Mouse (Mus musculus): Measurements from ENCODE around the gene Clec3b.

Gene Clec3b

GRCm38 (mm10) chr9:123150241-123151020, at the start of gene Clec3b:
TSS of gene Clec3b (plus strand) at chr9:123150946.
- DNase-seq (ENCODE audit: low spot score in 2 of 2): peak in 1 of 2 experiments; percentile 39

DNA sequence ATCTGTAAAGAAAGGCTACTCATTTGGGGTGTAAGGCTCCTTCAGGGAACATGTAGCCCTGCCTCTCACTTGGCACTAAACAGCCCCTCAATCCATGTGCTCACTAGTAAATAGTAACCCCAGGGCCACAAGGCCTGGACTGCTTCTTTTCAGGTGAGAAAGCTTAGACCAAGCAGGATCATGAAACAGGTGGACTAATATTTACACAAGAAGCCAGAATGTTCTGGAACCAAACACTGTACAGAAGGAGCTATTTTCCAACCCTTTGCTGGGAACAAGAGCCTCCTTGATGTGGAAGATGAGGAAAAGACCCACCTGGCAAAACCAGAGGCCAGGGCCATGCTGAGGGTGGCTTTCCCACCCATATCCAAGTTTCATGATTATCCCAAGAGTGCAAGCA, 47.3 kb upstream of the Clec3b start:
- no peak for DNase-seq (ENCODE audit: low spot score in 2 of 2)

- DNase-seq (ENCODE audit: low spot score in 2 of 2): no peak
Observed at GRCm38 (mm10) chr9:123104362-123104761, 46.4 kb upstream of the Clec3b start.

DNA sequence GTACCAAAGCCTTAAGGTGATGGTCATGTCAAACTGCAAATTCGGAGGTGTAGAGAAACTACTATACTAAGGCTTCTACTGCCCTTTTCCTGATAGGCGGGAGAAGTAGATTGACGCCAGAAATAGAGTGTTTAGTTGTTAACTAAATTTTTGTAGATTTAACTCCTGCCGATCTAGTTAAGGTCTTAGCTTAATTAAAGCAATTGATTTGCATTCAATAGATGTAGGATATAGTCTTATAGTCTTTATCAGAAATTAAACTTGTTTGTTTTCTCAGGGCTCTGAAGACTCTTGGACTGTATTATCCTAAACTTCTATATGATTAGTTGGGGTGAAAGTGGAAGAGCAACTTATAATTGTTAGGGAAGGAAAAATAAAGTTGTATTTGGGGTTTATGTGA, 43.6 kb upstream of the Clec3b start:
- DNase-seq (ENCODE audit: low spot score in 2 of 2): no peak

DNA sequence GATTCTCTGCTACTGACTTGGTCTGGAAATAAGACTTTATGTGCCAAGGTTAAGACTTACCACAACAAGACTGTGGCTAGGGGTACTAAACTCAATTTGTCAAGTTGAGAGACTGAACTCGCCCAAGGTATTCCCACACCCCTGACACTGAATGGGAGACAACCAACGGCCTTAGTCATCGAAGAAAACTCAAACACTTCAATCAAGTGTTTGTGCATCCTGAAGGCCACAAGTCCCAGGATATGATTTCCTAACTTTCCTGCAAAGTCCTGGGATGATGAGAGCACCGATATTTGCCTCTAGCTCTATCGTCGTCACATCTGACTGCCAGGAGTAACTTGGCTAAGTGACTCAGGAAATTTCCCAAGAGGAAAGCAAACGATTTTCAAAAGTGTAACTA, 41.6 kb upstream of the Clec3b start:
- DNase-seq (ENCODE audit: low spot score in 2 of 2): no peak

- DNase-seq (ENCODE audit: low spot score in 2 of 2): no peak
Observed at GRCm38 (mm10) chr9:123111751-123112221, 39.0 kb upstream of the Clec3b start.

DNA sequence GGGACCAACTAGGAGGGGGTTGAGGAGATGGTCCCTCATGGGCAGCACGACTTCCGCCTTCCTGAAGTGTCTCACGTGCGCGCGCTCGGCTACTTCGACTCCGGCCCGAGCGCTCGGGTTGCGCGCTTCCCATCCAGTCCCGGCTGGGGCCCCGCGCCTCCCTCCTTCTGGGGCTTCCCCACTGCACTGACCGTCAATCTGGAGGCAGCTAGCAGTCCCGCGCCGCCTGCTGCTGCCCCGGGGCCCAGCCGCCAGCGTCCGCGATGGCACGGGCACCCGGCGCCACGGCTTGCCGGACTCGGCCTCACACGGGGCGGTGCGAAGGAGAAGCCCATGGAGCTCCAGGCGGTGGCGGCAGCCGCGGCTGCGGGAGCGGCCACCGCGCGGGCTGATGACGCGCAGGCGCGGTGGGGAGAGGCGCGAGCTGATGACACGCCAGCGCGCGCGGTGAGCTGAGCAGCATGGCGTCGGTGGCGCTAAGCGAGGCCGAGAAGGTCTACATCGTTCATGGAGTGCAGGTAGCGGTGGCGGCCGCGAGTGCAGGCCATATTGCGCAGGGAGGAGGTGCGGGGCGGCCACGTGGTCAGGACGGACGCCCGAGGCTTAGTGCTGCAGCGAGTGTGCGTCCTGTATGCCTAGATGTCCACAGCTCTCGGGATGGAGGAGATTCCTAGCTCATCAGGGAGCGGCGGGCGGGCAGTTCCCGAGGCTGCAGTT, 37.8 kb upstream of the Clec3b start, which contains the start of the genes Zdhhc3 and Exosc7:
TSS of gene Zdhhc3 (minus strand) at position 401 of the 717 bp plus-strand sequence.
TSS of gene Exosc7 (plus strand) at position 411 of the 717 bp plus-strand sequence.
- peak; percentile 68 to 90 for DNase-seq (ENCODE audit: low spot score in 2 of 2)

- no peak for DNase-seq (ENCODE audit: low spot score in 2 of 2)
Observed at GRCm38 (mm10) chr9:123113931-123114330, 36.8 kb upstream of the Clec3b start.

- DNase-seq (ENCODE audit: low spot score in 2 of 2): no peak
Observed at GRCm38 (mm10) chr9:123115566-123115965, 35.2 kb upstream of the Clec3b start.

- no peak for DNase-seq (ENCODE audit: low spot score in 2 of 2)
Observed at GRCm38 (mm10) chr9:123123017-123123416, 27.7 kb upstream of the Clec3b start.

GRCm38 (mm10) chr9:123123571-123124412, 27.0 kb upstream of the Clec3b start:
- no peak for DNase-seq (ENCODE audit: low spot score in 2 of 2)

DNA sequence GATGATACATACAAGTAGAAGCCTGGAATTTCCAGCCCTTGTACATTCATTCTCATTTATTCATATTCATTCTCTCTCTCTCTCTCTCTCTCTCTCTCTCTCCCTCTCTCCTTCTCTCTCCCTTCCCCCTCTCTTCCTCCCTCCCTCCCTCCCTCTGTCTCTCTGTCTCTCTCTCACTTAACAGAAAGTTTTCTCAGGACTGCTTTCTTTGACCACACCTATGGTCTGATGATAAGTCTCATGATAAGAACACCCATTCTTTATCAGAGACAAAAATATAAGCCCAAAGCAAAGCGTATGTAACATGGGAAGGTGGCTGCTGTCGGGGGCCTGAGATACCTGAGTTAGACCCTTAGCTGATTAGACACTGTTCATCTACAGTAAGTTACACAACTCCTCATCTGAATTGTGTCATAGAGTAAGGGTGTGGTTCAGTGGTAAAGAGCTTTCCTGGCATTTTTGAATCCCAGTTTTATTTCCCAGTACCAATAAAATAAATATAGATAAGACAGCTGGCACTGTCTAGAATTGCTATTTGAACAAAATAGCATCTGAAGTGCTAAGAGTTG, 26.2 kb upstream of the Clec3b start:
- no peak for DNase-seq (ENCODE audit: low spot score in 2 of 2)

DNA sequence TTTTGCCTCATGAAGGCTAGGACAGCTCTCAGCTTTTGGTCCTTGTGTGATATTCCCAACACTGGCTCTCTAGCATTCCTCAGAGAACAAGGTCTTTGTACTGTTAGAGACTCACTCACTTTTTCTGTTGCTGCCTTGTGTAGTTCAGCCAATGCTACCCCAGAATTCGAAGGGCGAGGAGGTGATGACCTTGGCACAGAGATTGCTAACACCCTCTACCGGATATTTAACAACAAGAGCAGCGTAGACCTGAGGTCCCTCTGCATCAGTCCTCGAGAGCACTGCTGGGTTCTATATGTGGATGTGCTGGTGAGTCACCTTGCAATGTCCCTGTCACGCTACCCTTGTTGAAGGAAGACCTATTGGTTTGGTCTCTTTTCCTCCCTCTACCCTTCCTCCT, 23.1 kb upstream of the Clec3b start:
- DNase-seq (ENCODE audit: low spot score in 2 of 2): no peak

- DNase-seq (ENCODE audit: low spot score in 2 of 2): no peak
Observed at GRCm38 (mm10) chr9:123132994-123133393, 17.8 kb upstream of the Clec3b start.

DNA sequence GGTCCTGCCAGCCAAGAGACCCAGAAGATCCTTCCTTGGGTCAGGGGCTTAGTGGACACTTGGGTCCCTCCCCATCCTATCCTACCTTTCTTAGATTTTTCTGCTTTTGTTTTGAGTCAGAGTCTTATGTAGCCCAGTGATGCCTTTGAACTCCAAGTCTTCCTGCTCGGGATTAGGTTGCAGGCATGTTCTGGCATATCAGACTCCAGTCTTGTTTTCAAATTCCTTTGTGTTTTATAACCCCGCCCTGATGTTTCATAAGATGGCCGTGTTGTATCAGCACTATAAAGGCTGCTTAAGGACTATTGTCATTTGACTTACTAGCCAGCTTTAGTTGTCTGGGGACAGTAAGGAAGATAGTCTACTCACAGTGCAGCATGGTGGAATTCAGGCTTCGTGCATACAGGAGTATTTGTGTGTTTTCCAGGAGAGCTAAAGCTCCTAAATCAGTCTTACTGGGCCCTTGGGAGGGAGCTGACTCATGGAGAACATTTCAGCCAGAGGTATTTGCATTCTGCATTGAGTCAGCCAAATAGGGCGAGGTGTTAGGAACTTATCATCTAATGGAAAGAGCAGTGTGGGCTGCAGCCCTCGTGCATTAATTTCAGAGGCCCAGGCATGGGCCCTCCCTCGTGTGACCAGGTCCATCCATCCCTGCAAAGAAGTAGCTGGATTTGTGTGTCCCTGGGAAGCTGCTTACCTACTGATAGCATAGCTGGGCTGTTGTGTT, 13.6 kb upstream of the Clec3b start:
- DNase-seq (ENCODE audit: low spot score in 2 of 2): no peak

DNA sequence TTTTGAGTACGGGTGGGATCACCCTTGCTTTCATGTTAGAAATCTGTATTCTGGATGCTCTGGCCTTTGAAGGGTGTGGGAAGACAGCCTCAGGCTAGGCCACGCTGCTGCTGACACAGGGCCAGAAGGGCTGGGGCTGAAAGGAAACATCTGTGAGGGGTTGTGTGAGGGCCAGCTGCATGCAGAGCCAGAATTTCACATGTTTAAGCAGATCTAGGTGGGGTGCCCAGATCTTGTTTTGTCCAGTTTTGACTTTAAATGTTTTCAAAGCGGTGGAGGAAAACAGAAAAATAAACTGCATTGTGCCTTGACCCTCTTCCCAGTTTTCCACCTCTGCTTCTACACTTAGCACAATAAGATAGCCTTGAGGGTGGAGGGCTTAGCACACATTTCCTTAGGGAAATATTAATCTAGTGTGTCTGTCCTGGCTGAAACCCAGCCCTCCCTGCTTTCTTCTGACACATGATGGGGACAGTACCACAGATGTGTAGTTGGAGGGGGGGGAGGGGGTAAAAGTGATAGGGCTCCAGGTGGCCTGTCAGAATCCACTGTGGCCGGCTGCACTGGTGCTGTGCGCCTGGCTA, 11.8 kb upstream of the Clec3b start:
- no peak for DNase-seq (ENCODE audit: low spot score in 2 of 2)

GRCm38 (mm10) chr9:123139887-123140614, 10.7 kb upstream of the Clec3b start:
- DNase-seq (ENCODE audit: low spot score in 2 of 2): no peak

GRCm38 (mm10) chr9:123148430-123148829, 2.3 kb upstream of the Clec3b start:
- no peak for DNase-seq (ENCODE audit: low spot score in 2 of 2)

GRCm38 (mm10) chr9:123151561-123151960, 815 bp downstream of the Clec3b start:
- no peak for DNase-seq (ENCODE audit: low spot score in 2 of 2)

GRCm38 (mm10) chr9:123152026-123152425, 1.3 kb downstream of the Clec3b start:
- DNase-seq (ENCODE audit: low spot score in 2 of 2): no peak

Data from cerebellum, postnatal 4 days (tissue).